Mouse (Mus musculus): ENCODE data around the gene Brpf3.

Brpf3 gene

GRCm38 (mm10) chr17:28875316-28875715, 74.4 kb downstream of the Brpf3 start:
- peak; percentile 55 for DNase-seq

- DNase-seq, result no peak
Observed at GRCm38 (mm10) chr17:28876331-28876730, 75.4 kb downstream of the Brpf3 start.

- no peak for DNase-seq
Observed at GRCm38 (mm10) chr17:28876821-28877220, 75.9 kb downstream of the Brpf3 start.

GRCm38 (mm10) chr17:28879931-28880391, 79.1 kb downstream of the Brpf3 start:
- DNase-seq, result peak; percentile 69

- peak; percentile 53 for DNase-seq
Observed at GRCm38 (mm10) chr17:28882316-28882715, 81.4 kb downstream of the Brpf3 start.

- DNase-seq, result no peak
Observed at GRCm38 (mm10) chr17:28882810-28883209, 81.9 kb downstream of the Brpf3 start.

- no peak for DNase-seq
Observed at GRCm38 (mm10) chr17:28883941-28884516, 83.1 kb downstream of the Brpf3 start.

GRCm38 (mm10) chr17:28885231-28885630, 84.3 kb downstream of the Brpf3 start:
- DNase-seq, result no peak

GRCm38 (mm10) chr17:28886266-28886665, 85.4 kb downstream of the Brpf3 start:
- no peak for DNase-seq

Data from kidney, adult 9 months (tissue).